Mouse (Mus musculus) 3134 (cell line): ENCODE data around the gene Pde4c.

Source experiments
- DNase-seq: peaks from one replicate; pipeline ENCODE4 v3.0.0-alpha.2; 2011; ENCODE audit warnings: low spot score; ENCODE audit not compliant: insufficient read length; ENCODE audit errors: extremely low read depth

The Pde4c gene

GRCm38 (mm10) chr8:70723486-70724210 is at the start of gene Pde4c:
Gene Pde4c (plus strand): TSS chr8:70723720.
- no peak for DNase-seq

GRCm38 (mm10) chr8:70674109-70674508 is 49.4 kb upstream of the Pde4c start:
- no peak for DNase-seq

- no peak for DNase-seq
Measured at GRCm38 (mm10) chr8:70674716-70675115, 48.8 kb upstream of the Pde4c start.

- no peak for DNase-seq
Measured at GRCm38 (mm10) chr8:70675336-70675735, 48.2 kb upstream of the Pde4c start.

- no peak for DNase-seq
Measured at GRCm38 (mm10) chr8:70677451-70678080, 46.0 kb upstream of the Pde4c start.

GRCm38 (mm10) chr8:70678679-70679078 is 44.8 kb upstream of the Pde4c start:
- no peak for DNase-seq

- DNase-seq = peak; percentile 42
Measured at GRCm38 (mm10) chr8:70679404-70679803, 44.1 kb upstream of the Pde4c start.

GRCm38 (mm10) chr8:70680039-70680438 is 43.5 kb upstream of the Pde4c start:
- no peak for DNase-seq

GRCm38 (mm10) chr8:70681410-70681809 is 42.1 kb upstream of the Pde4c start:
- no peak for DNase-seq

- peak; percentile 92 for DNase-seq
Measured at GRCm38 (mm10) chr8:70682193-70682592, 41.3 kb upstream of the Pde4c start.

- no peak for DNase-seq
Measured at GRCm38 (mm10) chr8:70682692-70683091, 40.8 kb upstream of the Pde4c start.

- no peak for DNase-seq
Measured at GRCm38 (mm10) chr8:70684291-70684690, 39.2 kb upstream of the Pde4c start.

- peak; percentile 82 for DNase-seq
Measured at GRCm38 (mm10) chr8:70687576-70687975, 35.9 kb upstream of the Pde4c start.

- DNase-seq = no peak
Measured at GRCm38 (mm10) chr8:70688136-70688535, 35.4 kb upstream of the Pde4c start.

GRCm38 (mm10) chr8:70689892-70690390 is 33.6 kb upstream of the Pde4c start:
- DNase-seq = no peak

GRCm38 (mm10) chr8:70691230-70691629 is 32.3 kb upstream of the Pde4c start:
- no peak for DNase-seq

GRCm38 (mm10) chr8:70691727-70692231 is 31.7 kb upstream of the Pde4c start:
- no peak for DNase-seq

GRCm38 (mm10) chr8:70693636-70694035 is 29.9 kb upstream of the Pde4c start:
- DNase-seq = no peak

- no peak for DNase-seq
Measured at GRCm38 (mm10) chr8:70695318-70696018, 28.1 kb upstream of the Pde4c start.

- DNase-seq = no peak
Measured at GRCm38 (mm10) chr8:70696019-70696885, 27.3 kb upstream of the Pde4c start.
